Mouse (Mus musculus) thymus, adult 2 months (tissue): ENCODE data around the gene Mpz. TPM values are rescaled to one million over a fixed set of nuclear protein-coding genes. Genes with fewer than 3 reads are reported as not detected.
A peak's percentile ranks its signal among the peaks of the same experiment; 100 is the strongest.

Experiments used
- DNase-seq: peaks from one replicate; pipeline ENCODE4 v3.0.0; 2021
- H3K27ac ChIP-seq: fragments of 200-500 bp; 2 replicates; pipeline ENCODE4 v1.5.1; 2012; ENCODE audit warnings: low read length, control low read depth; ENCODE audit not compliant: control insufficient read depth, insufficient read depth
- H3K27me3 ChIP-seq: fragments of 200-500 bp; 2 replicates; pipeline ENCODE4 v1.6.1; 2012; ENCODE audit warnings: mild to moderate bottlenecking, low read length, moderate library complexity, mixed read lengths; ENCODE audit not compliant: control insufficient read depth, insufficient read depth
- H3K36me3 ChIP-seq: fragments of 200-500 bp; 2 replicates; pipeline ENCODE4 v1.6.1; 2012; ENCODE audit warnings: mild to moderate bottlenecking, low read length, moderate library complexity; ENCODE audit not compliant: control insufficient read depth, insufficient read depth
- H3K4me1 ChIP-seq: fragments of 200-500 bp; replicated peaks from 2 replicates; pipeline ENCODE4 v1.6.1; 2012; ENCODE audit warnings: low read length; ENCODE audit not compliant: control insufficient read depth, insufficient read depth
- H3K4me3 ChIP-seq: fragments of 200-500 bp; 2 replicates; pipeline ENCODE4 v1.5.1; 2012; ENCODE audit warnings: mild to moderate bottlenecking, low read length, control low read depth, moderate library complexity; ENCODE audit not compliant: control insufficient read depth, insufficient read depth
- CTCF ChIP-seq: fragments of 200-500 bp; IDR thresholded peaks from 2 replicates; pipeline ENCODE4 v1.5.1; 2012; ENCODE audit warnings: mild to moderate bottlenecking, control low read depth, low read length, moderate library complexity, borderline replicate concordance; ENCODE audit not compliant: control insufficient read depth, poor library complexity, insufficient read depth; ENCODE audit errors: extremely low read depth
- POLR2A ChIP-seq: fragments of 200-500 bp; IDR thresholded peaks from 2 replicates; pipeline ENCODE4 v1.6.1; 2012; ENCODE audit warnings: mild to moderate bottlenecking, low read length, control low read depth, moderate library complexity; ENCODE audit not compliant: control insufficient read depth, poor library complexity, insufficient read depth; ENCODE audit errors: extremely low read depth
- WGBS: fragments of 180-500 bp; shearing (Covaris S2); methylation state at CpG from one replicate; pipeline ENCODE4 v1.1.7; 2018; 5-methylcytosine and 5-hydroxymethylcytosine counted together
- polyA plus RNA-seq: library from polyadenylated mRNA; depleted of rRNA; stranded (reverse); fragments of >200 nt; gene quantifications from 2 replicates; pipeline ENCODE4 v1.2.3, GENCODE M21; 2012

Gene Mpz
- polyA plus RNA-seq, 1 experiment: 1.1 TPM

GRCm38 (mm10) chr1:171109620-171110019 is 40.9 kb upstream of the Mpz start:
- 91% methylated on average over 9 of the region's 9 CpGs for WGBS
- Histone ChIP-seq H3K36me3 (no peaks in the 10 kb centered on the region), H3K27ac (no peak overlapping the region), H3K27me3 (no peaks in the 10 kb centered on the region), H3K4me3 (no peak overlapping the region), H3K4me1 (peaks cover 8% of the 10 kb centered on the region)
- TF ChIP-seq POLR2A: no peak
- no peak for TF ChIP-seq CTCF
- no peak for DNase-seq

GRCm38 (mm10) chr1:171110659-171111019 is 39.9 kb upstream of the Mpz start:
- DNase-seq: no peak
- H3K4me3 ChIP-seq: 0 out of 2 replicates have a peak overlapping the region, but pooled peaks have one; percentile 0
- TF ChIP-seq CTCF (no peak), POLR2A (no peak)
- 44% methylated on average over 15 of the region's 15 CpGs for WGBS
- H3K4me1 ChIP-seq: peaks cover 8% of the 10 kb centered on the region
- H3K36me3 ChIP-seq: no peaks in the 10 kb centered on the region
- H3K27me3 ChIP-seq: no peaks in the 10 kb centered on the region
- no peak overlapping the region for H3K27ac ChIP-seq

GRCm38 (mm10) chr1:171111020-171111780 is 39.3 kb upstream of the Mpz start:
- peak overlapping the region; percentile 73 for H3K27ac ChIP-seq
- peak overlapping the region; percentile 69 for H3K4me3 ChIP-seq
- WGBS: under 1% methylated on average over 38 of the region's 38 CpGs
- peak; percentile 89 for DNase-seq
- H3K4me1 ChIP-seq: peaks cover 8% of the 10 kb centered on the region
- TF ChIP-seq CTCF (peak; percentile 99), POLR2A (no peak)
- H3K36me3 ChIP-seq: no peaks in the 10 kb centered on the region
- no peaks in the 10 kb centered on the region for H3K27me3 ChIP-seq

- H3K36me3 ChIP-seq: no peaks in the 10 kb centered on the region
- DNase-seq: peak; percentile 34
- TF ChIP-seq CTCF (no peak), POLR2A (no peak)
- H3K27me3 ChIP-seq: no peaks in the 10 kb centered on the region
- WGBS: 2% methylated on average over 15 of the region's 15 CpGs
- peak overlapping the region; percentile 73 for H3K27ac ChIP-seq
- peaks cover 8% of the 10 kb centered on the region for H3K4me1 ChIP-seq
- H3K4me3 ChIP-seq: peak overlapping the region; percentile 55
Measured at GRCm38 (mm10) chr1:171111781-171112575, 38.5 kb upstream of the Mpz start.

- WGBS: 89% methylated on average over 4 of the region's 4 CpGs
- Histone ChIP-seq H3K27ac (no peak overlapping the region), H3K4me3 (no peak overlapping the region), H3K27me3 (no peaks in the 10 kb centered on the region), H3K4me1 (peaks cover 8% of the 10 kb centered on the region), H3K36me3 (no peaks in the 10 kb centered on the region)
- TF ChIP-seq POLR2A: no peak
- TF ChIP-seq CTCF: no peak
- no peak for DNase-seq
Measured at GRCm38 (mm10) chr1:171112986-171113385, 37.5 kb upstream of the Mpz start.

- no peaks in the 10 kb centered on the region for H3K36me3 ChIP-seq
- H3K4me1 ChIP-seq: peaks cover 8% of the 10 kb centered on the region
- H3K27me3 ChIP-seq: no peaks in the 10 kb centered on the region
- peak within 1 kb of the TSS; percentile 49 for H3K4me3 ChIP-seq
- 2% methylated on average over 24 of the region's 24 CpGs for WGBS
- H3K27ac ChIP-seq: no peak within 1 kb of the TSS
- DNase-seq: peak; percentile 25
- TF ChIP-seq POLR2A: no peak
- TF ChIP-seq CTCF: no peak
Measured at GRCm38 (mm10) chr1:171113873-171114299, 36.6 kb upstream of the Mpz start, which contains the start of gene Cfap126. Gene Cfap126, plus strand, starts transcription at chr1:171113918.

- no peak for DNase-seq
- Histone ChIP-seq H3K36me3 (no peaks in the 10 kb centered on the region), H3K4me1 (peaks cover 5% of the 10 kb centered on the region), H3K27me3 (no peaks in the 10 kb centered on the region), H3K27ac (no peak overlapping the region), H3K4me3 (no peak overlapping the region)
- TF ChIP-seq POLR2A: no peak
- no peak for TF ChIP-seq CTCF
- WGBS: 88% methylated on average over 4 of the region's 4 CpGs
Measured at GRCm38 (mm10) chr1:171116280-171116679, 34.2 kb upstream of the Mpz start.
